18 mouse cellular contexts compared by ENCODE assay signal in the genomic region with DNA sequence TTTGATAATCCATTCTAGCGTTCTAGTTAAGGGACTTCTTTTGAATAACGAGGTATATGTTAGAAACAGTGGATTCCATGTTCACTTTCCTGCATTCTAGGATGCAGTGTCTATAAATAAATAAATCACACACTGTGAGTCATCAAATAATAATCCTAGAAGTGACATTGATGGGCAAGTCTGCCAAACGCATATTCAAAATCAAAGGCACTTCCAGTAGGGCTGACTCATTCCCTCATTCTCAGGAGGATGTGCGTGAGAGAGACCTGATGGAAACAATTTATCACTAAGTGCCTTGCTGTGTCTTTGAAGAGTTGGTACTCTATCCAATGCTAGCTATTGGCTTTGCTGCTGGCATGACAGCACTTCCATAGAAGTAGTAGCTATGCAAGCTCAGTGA. TPM values are rescaled to one million over a fixed set of nuclear protein-coding genes. Genes with fewer than 3 reads are reported as not detected.
"Had no signal": no experiment of that assay in that cellular context is flagged by ENCODE, and none has a peak within 500 bp of the region (broad histone marks: within the 10 kb centered on the region; RNA-seq: fewer than 3 reads in every experiment).

No protein-coding gene starts in this region.

- H3K4me2 ChIP-seq: lung, embryonic 14.5 days; midbrain, embryonic 11.5 days; midbrain, embryonic 13.5 days; midbrain, embryonic 15.5 days; neural tube, embryonic 13.5 days; neural tube, embryonic 15.5 days; stomach, embryonic 15.5 days had no signal

- H3K27ac ChIP-seq: macrophage; midbrain, embryonic 13.5 days; midbrain, embryonic 15.5 days; neural tube, embryonic 13.5 days; neural tube, embryonic 15.5 days; stomach, embryonic 15.5 days; stomach, postnatal 0 days had no signal

- DNase-seq: lung, adult 18-20 months; lung, embryonic 14.5 days; lung, postnatal 14 days; lung, postnatal 36 days; right cerebral cortex, postnatal 14 days; thymus, adult 2 months; thymus, postnatal 25 days; thymus, postnatal 4 days had no signal

- H3K9me3 ChIP-seq: megakaryocyte, embryonic 14.5 days; midbrain, embryonic 13.5 days; midbrain, embryonic 15.5 days; neural tube, embryonic 13.5 days; neural tube, embryonic 15.5 days; stomach, embryonic 15.5 days had no signal

- H3K9ac ChIP-seq: lung, embryonic 14.5 days; midbrain, embryonic 13.5 days; midbrain, embryonic 15.5 days; neural tube, embryonic 13.5 days; neural tube, embryonic 15.5 days; stomach, embryonic 15.5 days had no signal

- H3K36me3 ChIP-seq: midbrain, embryonic 13.5 days; midbrain, embryonic 15.5 days; neural tube, embryonic 13.5 days; neural tube, embryonic 15.5 days; stomach, embryonic 15.5 days had no signal

- H3K4me1 ChIP-seq: megakaryocyte, embryonic 14.5 days; midbrain, embryonic 13.5 days; midbrain, embryonic 15.5 days; neural tube, embryonic 13.5 days; neural tube, embryonic 15.5 days; stomach, embryonic 15.5 days had no signal

- H3K4me3 ChIP-seq: megakaryocyte, embryonic 14.5 days; midbrain, embryonic 13.5 days; midbrain, embryonic 15.5 days; myocyte; neural tube, embryonic 13.5 days; neural tube, embryonic 15.5 days; stomach, embryonic 15.5 days had no signal

- H3K27me3 ChIP-seq: megakaryocyte, embryonic 14.5 days; midbrain, embryonic 13.5 days; midbrain, embryonic 15.5 days; neural tube, embryonic 13.5 days; neural tube, embryonic 15.5 days; stomach, embryonic 15.5 days had no signal

RNA-seq across cellular contexts. Expression of gene Fam184a, which starts 14.5 kb away (rescaled TPM):
- polyA plus RNA-seq: macrophage, myocyte had no signal
